Mouse (Mus musculus) embryo, embryonic 11.5 days (tissue): ENCODE data around the gene Maf.

Experiments used
- DNase-seq: peaks from one replicate; pipeline ENCODE4 v3.0.0-alpha.2; 2012; ENCODE audit warnings: low read depth, low spot score

Gene Maf

DNA sequence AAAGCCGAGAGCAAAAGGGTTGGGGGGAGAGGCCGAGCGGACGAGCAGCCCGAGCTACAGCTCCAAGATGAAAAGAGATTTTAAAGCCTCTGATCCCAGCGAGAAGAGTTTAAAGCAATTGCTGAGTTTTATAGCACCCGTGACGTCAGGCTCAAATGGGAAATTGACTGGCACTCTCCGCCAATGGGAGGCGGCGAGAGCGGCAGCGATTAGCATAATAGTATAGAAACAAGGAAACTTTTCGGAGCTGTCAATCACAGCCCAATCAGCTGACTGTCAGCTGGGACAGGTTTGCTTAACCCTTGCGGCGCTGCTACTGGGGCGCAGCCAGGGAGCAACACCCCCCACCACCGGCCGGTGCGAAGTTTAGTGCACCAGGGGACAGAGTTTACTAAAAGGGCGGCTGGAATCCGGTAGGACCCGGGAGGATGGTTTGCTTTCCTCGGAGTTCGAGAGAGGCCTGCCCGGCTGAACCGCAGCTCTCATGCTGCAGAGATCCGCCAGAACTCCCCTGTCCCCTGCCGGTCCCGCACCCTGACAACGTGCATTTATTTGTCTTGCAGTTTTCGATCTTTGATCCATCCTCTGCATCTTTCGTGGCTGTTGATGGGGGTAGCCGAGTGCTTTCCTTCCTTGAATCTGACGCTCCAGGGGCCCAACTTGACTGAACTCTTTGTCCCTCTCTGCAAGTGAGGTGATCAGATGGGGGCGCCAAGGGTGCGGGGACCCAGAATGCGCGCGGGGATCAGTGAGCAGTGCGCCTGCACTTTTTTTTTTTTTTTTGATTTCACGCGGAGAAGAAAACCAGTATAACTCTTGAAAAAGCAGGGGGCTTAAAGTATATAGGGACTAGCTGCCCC is at the start of gene Maf:
Maf (minus strand) TSS at position 64 of the 860 bp plus-strand sequence.
- DNase-seq = peak; percentile 81

DNA sequence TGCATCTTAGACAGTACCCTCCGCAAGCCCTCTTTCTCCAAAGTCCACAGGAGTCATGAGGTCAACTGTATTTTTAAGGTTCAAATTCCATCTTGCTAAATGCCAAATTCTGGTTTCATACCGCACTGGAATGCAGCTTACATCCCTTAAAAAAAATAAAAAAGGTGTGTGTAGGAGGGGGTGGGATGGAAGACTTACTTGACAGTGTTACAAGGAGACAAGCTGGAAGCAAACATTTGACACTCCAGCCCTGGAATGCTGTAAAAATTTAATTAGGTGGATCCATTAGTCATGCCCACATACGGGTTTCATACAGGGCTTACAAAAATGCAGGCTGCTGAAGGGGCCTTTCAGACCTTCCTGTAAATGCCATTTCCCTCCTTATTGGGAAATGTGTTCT is 49.4 kb upstream of the Maf start:
- peak; percentile 4 for DNase-seq

GRCm38 (mm10) chr8:115756027-115756426 is 48.4 kb upstream of the Maf start:
- DNase-seq = no peak

DNA sequence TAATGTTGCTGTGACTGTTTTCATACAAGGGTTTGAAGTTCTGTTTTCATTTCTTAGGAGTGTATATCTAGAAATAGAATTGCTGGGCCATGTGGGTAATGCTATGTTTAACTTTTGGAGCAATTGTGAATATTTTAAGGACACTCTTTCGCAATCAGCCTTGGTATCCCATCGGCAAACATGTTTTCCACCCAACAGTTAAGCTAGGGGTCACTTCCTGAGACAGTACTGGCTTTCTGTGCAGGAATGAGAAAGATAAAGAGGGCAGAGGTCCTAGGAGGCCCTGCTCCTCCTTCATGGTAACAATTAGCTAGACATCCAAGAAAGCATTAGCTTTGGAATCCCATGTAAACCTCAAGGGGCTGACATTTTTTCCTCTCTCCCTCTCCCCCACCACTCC is 47.1 kb upstream of the Maf start:
- no peak for DNase-seq

- no peak for DNase-seq
Observed at GRCm38 (mm10) chr8:115753801-115754200, 46.2 kb upstream of the Maf start.

DNA sequence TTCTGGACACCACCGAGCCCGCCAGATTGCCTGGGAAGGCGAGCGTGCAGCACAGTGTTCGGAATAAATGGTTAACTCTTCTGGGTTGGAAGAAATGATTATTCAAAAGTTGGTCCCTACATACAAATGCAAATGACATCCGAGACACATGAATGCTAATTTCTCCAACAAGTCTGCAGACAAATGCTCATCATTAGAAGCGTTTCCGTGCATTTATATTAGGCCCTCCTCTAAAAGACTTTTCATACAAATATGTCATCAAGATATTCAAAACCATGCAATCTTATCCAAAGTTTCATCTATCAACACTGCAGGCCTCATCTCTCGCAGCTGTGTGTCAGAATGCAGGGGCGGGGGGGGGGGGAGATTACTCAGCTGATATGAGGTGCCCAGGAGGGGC is 39.8 kb upstream of the Maf start:
- no peak for DNase-seq

- DNase-seq = no peak
Observed at GRCm38 (mm10) chr8:115745648-115746047, 38.1 kb upstream of the Maf start.

- DNase-seq = no peak
Observed at GRCm38 (mm10) chr8:115743441-115743840, 35.8 kb upstream of the Maf start.

DNA sequence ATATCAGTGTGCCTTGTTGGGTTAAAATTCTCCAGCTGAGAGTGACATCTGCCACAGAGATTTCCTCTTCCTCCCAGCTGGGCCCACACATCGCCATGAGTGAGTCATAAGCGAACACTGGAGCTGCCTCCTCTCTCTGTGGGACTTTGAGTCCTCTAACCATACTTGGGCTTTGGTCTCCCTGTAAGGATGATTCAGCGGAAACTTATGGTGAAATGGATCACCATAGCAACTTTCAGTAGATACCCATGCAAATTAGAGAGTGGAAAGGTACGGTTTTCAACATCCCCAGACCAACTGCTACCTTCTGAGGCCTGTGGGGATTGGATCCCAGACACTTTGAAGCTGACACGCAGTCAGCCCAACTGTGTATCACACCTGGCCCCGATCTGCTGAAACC is 35.1 kb upstream of the Maf start:
- DNase-seq = no peak

DNA sequence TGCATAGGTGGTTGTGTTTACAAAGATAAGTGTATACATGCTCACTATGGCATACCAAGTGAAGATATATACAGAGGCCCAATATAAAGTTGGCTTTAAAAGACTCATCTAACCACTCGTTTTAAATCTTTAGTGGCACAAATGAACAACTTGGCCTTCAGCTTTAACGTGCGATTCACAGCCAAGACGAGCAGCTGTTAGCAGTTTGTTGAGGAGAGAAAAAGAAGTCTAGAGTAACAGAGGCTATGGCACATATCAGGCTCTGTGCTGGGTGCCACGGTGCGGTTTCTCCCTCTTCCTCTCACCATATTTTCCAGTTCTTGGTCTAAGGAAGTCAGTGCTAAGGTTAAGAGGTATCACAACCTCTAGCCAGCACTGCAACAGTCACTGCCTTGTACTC is 34.4 kb upstream of the Maf start:
- DNase-seq = no peak

- no peak for DNase-seq
Observed at GRCm38 (mm10) chr8:115739756-115740155, 32.2 kb upstream of the Maf start.

DNA sequence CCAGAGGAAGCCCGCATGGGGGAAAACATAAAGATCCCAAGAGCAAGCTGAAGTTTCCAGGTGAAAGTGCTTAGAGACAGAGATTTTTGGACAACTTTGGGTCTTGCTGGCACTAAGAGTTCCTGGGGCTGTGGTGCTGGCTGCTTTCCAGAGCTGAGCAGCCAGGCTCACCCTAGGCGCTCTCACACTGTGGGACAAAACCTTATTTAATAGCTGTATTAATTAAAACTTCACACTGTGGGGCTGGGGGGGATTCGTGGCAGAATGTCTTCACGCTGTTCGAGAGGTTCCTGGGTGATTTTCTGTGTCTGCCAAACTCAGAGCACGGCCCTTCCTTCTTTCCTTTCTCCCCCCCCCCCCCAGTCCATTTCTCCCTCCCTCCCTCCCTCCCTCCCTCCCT is 24.8 kb upstream of the Maf start:
- no peak for DNase-seq

GRCm38 (mm10) chr8:115726807-115727206 is 19.2 kb upstream of the Maf start:
- no peak for DNase-seq

DNA sequence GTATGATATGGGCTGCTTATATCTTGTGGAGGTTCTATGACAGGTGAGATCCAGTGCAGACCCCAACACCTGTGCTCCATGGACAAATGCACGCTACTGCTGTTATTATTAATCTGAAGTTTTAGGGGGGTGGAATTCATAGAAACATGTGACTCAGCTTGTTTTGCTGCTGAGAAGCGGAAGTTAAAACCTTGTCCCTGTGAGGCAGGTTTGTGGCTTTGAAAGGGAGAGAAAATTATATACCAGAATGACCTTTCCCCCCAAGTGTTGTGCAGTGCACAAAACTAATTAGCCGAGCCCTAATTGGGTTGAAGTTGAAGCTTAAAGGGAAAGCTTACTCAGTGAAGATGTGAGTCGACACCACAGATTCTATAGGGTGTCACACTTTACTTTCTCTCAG is 18.6 kb upstream of the Maf start:
- no peak for DNase-seq

DNA sequence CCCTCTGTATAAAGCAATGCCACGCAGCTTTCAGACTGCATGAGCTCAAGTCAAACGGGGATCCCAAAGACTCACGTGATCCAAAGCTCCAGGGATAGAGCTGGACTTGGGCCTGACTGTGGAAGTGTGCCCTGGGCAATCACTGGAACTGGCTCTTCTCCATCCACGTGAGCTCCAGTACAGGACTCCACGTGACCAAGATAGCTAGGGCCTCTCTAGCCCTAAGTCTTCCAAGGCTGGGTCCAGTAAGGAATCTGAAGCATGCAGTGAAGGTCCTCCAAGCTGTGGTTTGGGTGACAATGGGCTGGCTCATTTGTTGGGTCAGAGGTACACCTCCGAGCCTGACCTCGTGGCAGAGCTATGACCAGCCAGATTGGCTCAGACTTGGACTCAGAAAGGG is 11.5 kb upstream of the Maf start:
- no peak for DNase-seq

GRCm38 (mm10) chr8:115718621-115719020 is 11.0 kb upstream of the Maf start:
- DNase-seq = no peak

DNA sequence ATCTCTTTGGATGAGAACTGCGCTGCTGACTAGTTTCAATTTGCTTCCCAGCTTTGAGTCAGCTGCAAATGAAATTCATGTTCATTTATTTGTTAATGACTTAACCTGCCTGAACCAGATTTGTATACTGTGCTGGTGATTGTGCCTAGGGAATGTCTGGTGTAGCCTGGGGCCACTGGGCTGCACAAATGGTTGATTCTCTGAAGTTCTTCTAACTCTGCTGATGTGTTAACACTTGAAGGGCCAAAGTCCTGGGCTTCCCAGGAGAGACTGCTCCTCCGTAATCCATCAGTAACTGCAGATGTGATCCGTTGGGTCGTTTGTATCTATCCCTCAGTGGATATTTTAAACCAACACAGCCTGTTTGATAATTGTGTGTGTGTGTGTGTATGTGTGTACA is 7.7 kb upstream of the Maf start:
- no peak for DNase-seq

DNA sequence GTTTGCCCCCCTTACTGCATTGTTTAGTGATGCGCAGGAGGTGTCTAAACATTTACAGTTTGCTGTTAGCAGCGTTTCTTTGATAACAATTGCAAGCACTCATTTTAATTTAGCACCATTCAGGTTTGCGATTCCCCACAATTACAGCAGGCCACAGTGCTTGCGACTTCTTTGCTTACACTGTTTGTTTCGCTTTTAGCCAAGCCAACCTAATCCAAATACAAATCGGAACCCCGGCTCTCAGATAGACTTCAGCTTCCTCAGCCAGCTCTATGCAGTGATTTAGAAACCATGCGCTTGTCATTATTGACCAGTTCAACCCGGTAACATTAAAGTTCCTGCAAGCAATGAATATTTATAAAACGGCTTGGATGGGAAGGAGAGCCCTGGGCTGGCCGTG is 3.5 kb upstream of the Maf start:
- no peak for DNase-seq

- DNase-seq = no peak
Observed at GRCm38 (mm10) chr8:115709931-115710330, 2.3 kb upstream of the Maf start.

GRCm38 (mm10) chr8:115708936-115709780 is 1.6 kb upstream of the Maf start:
- peak; percentile 73 for DNase-seq

DNA sequence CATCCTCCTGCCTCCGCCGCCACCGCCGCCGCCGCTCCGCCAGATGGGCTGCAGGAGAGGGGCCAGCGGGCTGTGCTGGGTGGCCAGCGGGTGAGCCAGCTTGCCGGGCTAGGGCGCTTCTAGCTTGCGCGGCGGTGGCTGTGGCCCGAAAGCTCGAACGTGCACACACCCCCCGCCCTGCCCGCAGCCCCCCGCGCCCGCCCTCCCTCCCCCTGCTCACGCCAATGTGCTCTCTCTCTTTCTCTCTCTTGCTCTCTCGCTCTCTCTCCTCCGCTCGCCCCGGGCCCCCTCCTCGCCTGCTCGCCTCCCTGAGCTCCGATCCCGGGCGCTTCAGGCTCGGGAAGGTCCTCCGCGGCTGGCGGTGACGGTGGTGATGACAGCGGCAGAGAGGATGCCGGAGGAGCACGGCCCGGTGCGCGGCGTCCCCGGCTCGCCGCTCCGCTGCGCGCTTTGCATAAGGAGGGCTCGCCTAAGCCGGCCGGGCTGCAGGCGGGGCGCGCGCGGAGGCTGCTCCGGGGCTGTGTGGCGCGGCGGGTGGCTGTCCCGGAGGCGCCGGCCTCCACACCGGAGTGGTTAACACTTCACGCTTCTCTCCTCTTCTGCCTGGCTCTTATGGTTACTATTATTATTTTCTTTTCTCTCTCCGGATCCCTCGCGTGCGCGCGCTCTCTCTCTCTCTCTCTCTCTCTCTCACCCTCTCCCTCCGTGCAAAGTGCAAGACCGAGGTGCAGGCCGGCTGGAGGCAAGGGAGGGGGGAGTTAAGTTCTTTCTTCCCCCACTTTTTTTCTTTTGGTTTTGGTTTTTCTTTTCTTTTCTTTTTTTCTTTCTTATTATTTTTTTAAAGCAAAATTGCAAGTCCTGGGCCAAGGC is 498 bp downstream of the Maf start:
- DNase-seq = peak; percentile 48

DNA sequence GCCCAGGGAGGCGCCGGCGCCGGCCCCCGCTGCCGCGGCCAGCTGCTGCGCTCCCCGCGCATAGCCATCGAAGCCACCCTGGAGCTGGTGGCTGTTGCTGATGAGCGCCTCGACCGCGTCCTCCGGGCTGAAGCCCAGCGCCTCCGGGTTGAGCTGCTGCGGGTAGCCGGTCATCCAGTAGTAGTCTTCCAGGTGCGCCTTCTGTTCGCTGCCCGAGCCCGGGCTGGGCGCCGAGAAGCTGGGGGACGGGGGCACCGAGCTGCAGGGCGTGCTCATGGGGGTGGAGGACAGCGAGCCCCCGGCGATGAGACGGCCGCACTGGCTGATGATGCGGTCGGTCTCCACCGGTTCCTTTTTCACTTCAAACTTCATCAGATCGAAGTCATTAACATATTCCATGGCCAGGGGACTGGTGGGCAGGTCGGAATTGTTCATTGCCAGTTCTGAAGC is 1.2 kb downstream of the Maf start:
- DNase-seq = peak; percentile 19
